Mouse (Mus musculus) ES-Bruce4 (cell line): ENCODE measurements around the gene Cfap57.

Experiments used
- CTCF ChIP-seq: IDR thresholded peaks from one replicate; pipeline ENCODE4 v1.8.1; 2011; ENCODE audit warnings: low read depth, low read length
- POLR2A ChIP-seq: IDR thresholded peaks from one replicate; pipeline ENCODE4 v1.8.1; 2011; ENCODE audit warnings: low read length; ENCODE audit not compliant: insufficient read depth

GRCm38 (mm10) chr4:118581508-118581907, 39.1 kb downstream of the Cfap57 start:
- no peak for TF ChIP-seq CTCF
- no peak for TF ChIP-seq POLR2A
